Mouse (Mus musculus) stomach, postnatal 0 days (tissue): Measurements from ENCODE around the gene Rab11fip5.

Experiments
- CTCF ChIP-seq: IDR thresholded peaks from 2 replicates; pipeline ENCODE4 v1.5.1; 2016; ENCODE audit warnings: antibody characterized with exemption, low read depth, mild to moderate bottlenecking, moderate library complexity
- EP300 ChIP-seq: optimal IDR thresholded peaks from 2 replicates; pipeline ENCODE3; 2016; ENCODE audit warnings: antibody characterized with exemption

DNA sequence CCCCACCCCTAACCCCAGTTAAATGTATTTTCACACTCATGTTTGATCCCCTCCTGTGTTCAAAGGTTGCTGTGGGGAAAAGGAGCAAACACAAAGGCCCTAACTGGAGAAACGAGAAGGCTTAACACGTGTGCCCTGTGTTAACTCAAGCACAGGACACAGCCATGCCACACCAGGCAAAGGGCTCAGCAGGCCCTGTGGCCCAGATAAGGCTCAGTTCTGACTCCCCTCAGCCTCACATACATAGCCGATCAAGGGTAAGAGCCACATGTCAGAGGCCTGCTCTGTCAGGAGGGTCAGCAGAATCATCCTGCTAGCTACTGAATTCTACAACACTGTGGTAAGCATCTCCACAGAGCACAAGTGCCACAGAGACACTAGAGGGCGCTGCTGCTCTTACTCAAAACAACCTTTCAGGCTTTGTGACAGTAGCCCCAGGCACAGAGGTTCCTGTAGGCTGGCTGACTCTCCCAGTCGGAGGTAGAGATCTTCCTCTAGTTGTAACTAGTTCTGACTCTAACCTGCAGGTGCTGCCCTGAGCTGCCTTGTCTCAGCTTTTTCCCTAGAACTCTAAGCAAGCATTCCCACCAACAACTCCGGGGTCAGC is 28.3 kb downstream of the Rab11fip5 start:
- TF ChIP-seq EP300 (no peak), CTCF (peak; percentile 98)
